Mouse (Mus musculus) thymus, postnatal 36 days (tissue): ENCODE results near the gene Npas3.
A peak's percentile ranks its signal among the peaks of the same experiment; 100 is the strongest.

ENCODE experiments used
- DNase-seq, 2 experiments: peaks; one replicate each; pipeline ENCODE4 v3.0.0; 2022; ENCODE audit warnings: mixed read lengths in 2 of 2

The Npas3 gene

GRCm38 (mm10) chr12:53999647-54000637, 751.5 kb downstream of the Npas3 start:
- DNase-seq: no peak

- no peak for DNase-seq
These were observed 754.0 kb downstream of the Npas3 start for GRCm38 (mm10) chr12:54002496-54002895.

DNA sequence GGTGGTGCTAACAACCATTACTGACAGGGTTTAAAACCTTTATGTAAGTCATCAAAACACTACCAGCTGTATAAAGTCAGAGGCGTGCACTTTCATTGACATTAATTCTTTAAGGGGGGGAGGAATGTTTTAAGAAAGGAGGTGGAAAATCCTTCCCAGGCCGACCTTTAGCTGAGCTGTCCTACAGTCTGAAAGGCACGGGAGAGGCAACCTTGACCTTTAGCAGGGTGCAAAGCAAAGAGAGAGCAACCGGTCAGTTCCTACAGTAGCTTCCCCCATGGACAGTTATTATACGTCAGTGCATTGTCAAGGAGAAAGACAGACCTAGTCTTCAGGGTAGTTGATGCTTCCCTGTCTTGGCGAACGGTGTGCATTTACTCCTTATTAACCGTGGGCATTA, 756.1 kb downstream of the Npas3 start:
- no peak for DNase-seq

- no peak for DNase-seq
These were observed 757.1 kb downstream of the Npas3 start for GRCm38 (mm10) chr12:54005546-54005945.

- no peak for DNase-seq
These were observed 766.8 kb downstream of the Npas3 start for GRCm38 (mm10) chr12:54015304-54015703.

DNA sequence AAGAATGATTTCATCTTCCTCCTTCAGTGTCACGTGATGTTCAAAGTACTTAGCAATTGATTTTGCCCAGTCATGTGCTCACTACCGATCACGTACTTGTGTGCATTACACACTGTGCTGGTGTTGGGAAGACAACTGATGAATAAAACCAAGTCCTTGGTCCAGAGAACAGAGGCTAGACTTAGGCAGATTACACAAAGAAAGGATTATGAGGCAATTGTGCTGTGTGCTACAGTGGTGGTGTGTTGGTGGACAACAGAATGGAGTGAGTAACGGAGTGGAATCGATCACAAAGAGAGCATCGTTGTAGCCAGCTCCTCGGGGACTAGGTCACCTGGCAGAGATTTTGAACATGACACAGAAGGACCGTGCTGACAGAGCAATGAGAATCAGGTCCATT, 769.5 kb downstream of the Npas3 start:
- no peak for DNase-seq

GRCm38 (mm10) chr12:54019979-54020378, 771.5 kb downstream of the Npas3 start:
- no peak for DNase-seq

GRCm38 (mm10) chr12:54034666-54035346, 786.3 kb downstream of the Npas3 start:
- DNase-seq: no peak

DNA sequence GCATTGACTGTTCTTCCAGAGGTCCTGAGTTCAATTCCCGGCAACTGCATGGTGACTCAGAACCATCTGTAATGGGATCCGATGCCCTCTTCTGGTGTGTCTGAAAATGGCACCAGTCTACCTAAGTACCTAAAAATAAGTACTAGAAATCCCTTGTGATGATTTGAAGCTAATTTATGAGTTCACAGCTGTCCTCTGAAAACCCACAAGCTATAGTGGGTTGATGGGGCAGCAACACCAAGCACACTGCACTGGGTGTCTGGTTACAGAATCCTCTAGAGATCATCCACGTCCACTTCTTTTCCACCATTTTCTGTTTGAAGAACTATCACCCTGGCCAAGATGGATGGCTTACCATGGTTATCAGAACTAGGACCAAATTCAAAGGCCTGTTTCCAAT, 789.1 kb downstream of the Npas3 start:
- DNase-seq: no peak

GRCm38 (mm10) chr12:54042996-54043544, 794.6 kb downstream of the Npas3 start:
- no peak for DNase-seq

GRCm38 (mm10) chr12:54044606-54045334, 796.3 kb downstream of the Npas3 start:
- DNase-seq: no peak

DNA sequence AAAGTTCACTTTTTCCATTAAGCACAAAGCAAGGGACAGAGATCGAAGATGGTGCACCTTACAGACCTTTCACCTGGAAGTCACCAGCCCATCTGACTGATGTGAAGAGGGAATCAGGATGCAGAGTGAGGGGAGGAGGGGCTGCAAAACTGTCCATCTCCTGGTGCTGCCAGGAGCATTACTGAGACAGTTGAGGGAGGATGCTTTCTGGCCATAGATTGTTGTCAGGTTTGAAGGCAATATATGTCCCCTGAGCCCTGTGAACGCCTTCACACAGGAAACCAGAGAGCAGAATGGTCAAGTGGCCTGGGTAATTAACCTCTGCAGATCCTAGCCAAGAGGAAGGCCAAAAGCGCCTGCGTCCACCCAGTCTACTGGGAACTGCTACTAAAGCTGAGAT, 796.9 kb downstream of the Npas3 start:
- no peak for DNase-seq

DNA sequence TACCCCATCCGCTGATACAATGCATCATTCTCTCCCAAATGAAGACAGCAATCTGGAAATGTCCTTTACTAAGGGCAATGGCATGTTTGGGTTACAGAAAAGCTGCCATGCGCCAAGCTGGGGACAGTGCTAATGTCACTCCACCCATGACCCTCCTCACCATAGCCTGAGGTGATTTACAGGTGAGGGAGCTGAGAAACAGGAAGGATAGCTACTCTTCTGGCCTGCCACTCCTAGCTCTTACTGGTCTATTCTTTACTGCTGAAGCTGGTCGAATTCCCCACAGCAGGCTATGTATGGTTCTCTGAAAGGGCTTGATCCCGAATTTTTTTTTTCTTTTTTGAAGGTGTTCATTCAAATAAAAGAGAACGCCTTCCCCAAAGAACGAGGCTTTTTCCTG, 798.3 kb downstream of the Npas3 start:
- DNase-seq: no peak

DNA sequence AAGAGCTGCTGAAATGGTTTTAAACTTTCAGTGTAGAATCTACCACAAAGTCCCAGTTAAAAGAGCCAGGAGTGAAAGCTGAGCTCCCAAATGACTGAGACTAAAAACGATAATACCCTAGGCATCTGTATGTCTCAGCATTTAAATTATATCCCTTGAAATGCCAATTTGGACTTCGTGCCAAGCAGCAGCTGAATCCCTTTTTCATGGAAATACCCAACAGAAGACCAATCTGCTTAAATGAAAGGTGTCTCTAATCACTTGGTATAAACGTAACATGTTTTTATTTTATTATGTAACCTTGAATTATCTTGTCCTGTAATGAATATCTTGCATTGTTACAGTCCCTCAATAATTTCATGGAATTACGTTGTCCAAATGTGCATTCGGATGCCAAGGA, 799.6 kb downstream of the Npas3 start:
- no peak for DNase-seq

DNA sequence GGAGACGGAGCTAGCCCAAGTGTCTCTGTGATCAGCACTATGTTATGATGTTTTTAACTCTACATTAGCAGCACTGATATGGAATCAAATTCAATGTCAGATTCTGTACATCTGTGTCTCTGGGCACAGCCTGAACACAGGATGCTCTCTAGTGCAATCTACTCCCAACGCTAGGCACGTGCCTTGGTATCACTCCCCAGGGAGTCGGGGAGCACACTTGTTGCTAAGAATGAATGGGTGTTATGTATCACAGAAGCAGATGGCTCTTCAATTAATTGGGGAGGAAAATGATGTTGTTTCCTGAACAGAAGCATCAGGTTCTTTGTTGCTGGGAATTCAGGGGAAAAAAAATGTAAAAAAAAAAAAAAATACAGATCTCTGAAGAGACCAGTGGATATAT, 801.4 kb downstream of the Npas3 start:
- no peak for DNase-seq

GRCm38 (mm10) chr12:54052939-54053338, 804.5 kb downstream of the Npas3 start:
- DNase-seq: no peak

GRCm38 (mm10) chr12:54053598-54053997, 805.1 kb downstream of the Npas3 start:
- DNase-seq: no peak

GRCm38 (mm10) chr12:54060732-54061131, 812.3 kb downstream of the Npas3 start:
- peak; percentile 46 to 53 for DNase-seq

GRCm38 (mm10) chr12:54061168-54061567, 812.7 kb downstream of the Npas3 start:
- no peak for DNase-seq

DNA sequence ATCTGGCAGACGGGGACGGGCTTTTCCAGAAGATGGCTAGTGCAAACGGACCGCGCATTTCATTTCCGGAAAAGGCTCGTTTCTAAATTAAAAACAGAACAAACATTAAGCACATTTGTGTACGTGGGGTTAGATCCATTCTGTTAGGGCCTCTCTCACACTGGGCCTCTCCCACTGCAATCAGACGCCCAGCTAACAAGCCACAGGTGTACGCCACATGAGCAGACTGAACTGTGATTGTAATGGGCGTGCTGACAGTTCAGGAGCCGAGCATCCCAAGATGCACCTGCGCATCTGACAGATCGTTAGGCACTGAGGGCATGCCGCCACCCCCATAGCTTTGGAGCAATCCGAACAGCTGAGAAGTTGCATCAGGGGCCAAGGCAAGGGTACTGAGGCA, 816.5 kb downstream of the Npas3 start:
- DNase-seq: no peak

DNA sequence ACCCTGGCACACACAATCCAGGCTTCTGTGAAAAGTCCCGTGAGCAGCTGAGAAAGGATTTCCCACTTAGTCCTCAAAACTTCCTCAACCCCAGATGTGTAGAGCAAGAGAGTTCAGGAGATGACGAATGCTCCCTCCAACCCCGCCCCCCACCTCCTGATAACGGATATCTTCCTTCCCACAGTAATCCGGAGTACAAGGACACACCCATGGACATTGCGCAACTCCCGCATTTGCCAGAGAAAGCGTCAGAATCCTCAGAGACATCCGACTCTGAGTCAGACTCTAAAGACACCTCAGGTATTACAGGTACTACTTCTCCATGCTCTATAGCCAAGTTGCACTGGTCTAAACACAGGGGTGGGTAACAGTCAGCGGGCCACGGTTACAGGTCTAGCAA, 817.1 kb downstream of the Npas3 start:
- DNase-seq: no peak

GRCm38 (mm10) chr12:54067419-54067818, 818.9 kb downstream of the Npas3 start:
- DNase-seq: no peak
